Mouse (Mus musculus) neural tube, embryonic 13.5 days (tissue): Measurements from ENCODE around the gene Rcan3. TPM values are rescaled to one million over a fixed set of nuclear protein-coding genes. Genes with fewer than 3 reads are reported as not detected.

Source experiments
- ATAC-seq: fragments of 200-750 bp; cut with Nextera tagmentation; 2 replicates; pipeline ENCODE4 v1.8.0; 2017; ENCODE audit warnings: low read depth, mild to moderate bottlenecking, moderate TSS enrichment, moderate library complexity
- H3K27ac ChIP-seq: fragments of 300-500 bp; sonication (generic); replicated peaks from 2 replicates; pipeline ENCODE4 v1.5.1; 2015; ENCODE audit warnings: moderate library complexity, mild to moderate bottlenecking, inconsistent platforms
- H3K27me3 ChIP-seq: fragments of 300-500 bp; sonication (generic); 2 replicates; pipeline ENCODE4 v1.6.1; 2015; ENCODE audit warnings: mild to moderate bottlenecking, inconsistent platforms
- H3K36me3 ChIP-seq: fragments of 300-500 bp; sonication (generic); 2 replicates; pipeline ENCODE4 v1.6.1; 2015; ENCODE audit warnings: mild to moderate bottlenecking, inconsistent platforms
- H3K4me1 ChIP-seq: fragments of 300-500 bp; sonication (generic); replicated peaks from 2 replicates; pipeline ENCODE4 v1.6.1; 2015; ENCODE audit warnings: inconsistent platforms
- H3K4me2 ChIP-seq: fragments of 300-500 bp; sonication (generic); 2 replicates; pipeline ENCODE4 v1.6.1; 2015; ENCODE audit warnings: inconsistent platforms, mild to moderate bottlenecking, moderate library complexity
- H3K4me3 ChIP-seq: fragments of 300-500 bp; sonication (generic); 2 replicates; pipeline ENCODE4 v1.5.1; 2015; ENCODE audit warnings: mild to moderate bottlenecking, inconsistent platforms
- H3K9ac ChIP-seq: fragments of 300-500 bp; sonication (generic); 2 replicates; pipeline ENCODE4 v1.6.1; 2015; ENCODE audit warnings: moderate library complexity, mild to moderate bottlenecking, inconsistent platforms
- H3K9me3 ChIP-seq: fragments of 300-500 bp; sonication (generic); 2 replicates; pipeline ENCODE4 v1.6.1; 2016; ENCODE audit warnings: inconsistent platforms
- WGBS: fragments of 180-500 bp; shearing (Covaris S2); methylation state at CpG from one replicate; pipeline ENCODE4 v1.1.7; 2015; 5-methylcytosine and 5-hydroxymethylcytosine counted together
- polyA plus RNA-seq: library from polyadenylated mRNA; unstranded; fragments of >200 nt; fragmentation: Nextera tagmentation; extraction: Ambion mirVana; gene quantifications from 2 replicates; pipeline ENCODE4 v1.2.1, GENCODE M21; 2015

Gene Rcan3
- polyA plus RNA-seq: 29.2 and 30.3 TPM in 2 replicates

DNA sequence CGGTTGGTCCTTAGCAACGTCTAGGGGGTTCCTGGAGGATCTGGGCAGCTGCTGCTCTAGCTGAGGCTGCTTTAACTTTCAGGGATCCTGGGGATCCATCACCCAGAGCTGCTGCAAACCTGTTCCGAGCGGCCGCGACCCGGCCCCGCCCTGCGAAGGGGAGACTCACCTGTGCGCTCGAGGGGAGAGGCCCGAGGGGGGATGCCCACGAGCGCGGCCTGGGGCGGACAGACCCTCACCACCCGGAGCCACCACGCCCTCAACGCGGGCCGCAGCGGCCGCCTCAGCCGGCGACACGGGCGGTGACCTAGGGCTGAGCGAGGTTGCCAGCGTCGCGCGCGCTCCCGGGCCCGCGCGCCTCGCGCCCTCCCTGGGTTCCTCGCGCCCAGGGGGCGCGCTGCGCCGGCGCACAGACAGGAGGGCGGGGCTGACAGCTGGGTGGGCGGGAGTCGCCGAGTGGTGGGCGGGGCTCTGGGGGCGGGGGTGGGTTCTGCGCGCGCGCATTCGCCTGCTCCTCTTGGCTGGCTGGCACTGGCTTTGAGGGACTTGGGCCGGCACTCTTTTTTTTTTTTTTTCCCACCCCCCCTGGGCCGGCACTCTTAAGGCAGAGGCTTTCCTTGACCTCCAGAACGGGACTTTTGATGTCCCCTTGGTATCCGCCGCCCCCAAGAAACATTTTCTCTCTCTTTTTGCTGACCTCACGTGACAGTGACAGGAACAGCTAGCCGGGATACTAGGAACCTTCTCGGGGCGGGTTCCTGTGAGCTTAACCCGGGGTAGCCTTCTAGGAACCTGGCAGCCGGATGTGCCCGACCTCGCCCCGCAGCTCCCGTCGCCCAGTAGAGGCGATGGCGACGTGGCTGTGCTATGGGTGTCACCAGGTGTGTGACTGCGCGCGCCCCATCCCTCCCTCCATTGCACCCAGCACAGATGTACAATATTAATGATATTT is at the start of gene Rcan3:
Gene Rcan3 (minus strand): TSS at position 411 of the 952 bp plus-strand sequence.
- Histone ChIP-seq H3K36me3 (no peaks in the 10 kb centered on the region), H3K4me1 (peaks cover 21% of the 10 kb centered on the region), H3K9ac (peak within 1 kb of the TSS; percentile 92), H3K9me3 (no peaks in the 10 kb centered on the region), H3K27me3 (no peaks in the 10 kb centered on the region; the same call in 1 of the 2 replicates), H3K4me3 (peak within 1 kb of the TSS; percentile 76), H3K4me2 (peak within 1 kb of the TSS; percentile 77), H3K27ac (peak within 1 kb of the TSS; percentile 78)
- WGBS: under 1% methylated on average over 75 of the region's 79 CpGs
- peak; percentile 83 for ATAC-seq

GRCm38 (mm10) chr4:135480370-135480769 is 46.7 kb upstream of the Rcan3 start:
- peaks cover 9% of the 10 kb centered on the region; the same call in 1 of the 2 replicates for H3K36me3 ChIP-seq
- no peak for ATAC-seq
- H3K9me3 ChIP-seq: no peaks in the 10 kb centered on the region
- H3K9ac ChIP-seq: no peak overlapping the region
- no peaks in the 10 kb centered on the region for H3K27me3 ChIP-seq
- H3K4me3 ChIP-seq: no peak overlapping the region
- WGBS: 78% methylated on average over 9 of the region's 9 CpGs
- no peak overlapping the region for H3K4me2 ChIP-seq
- no peak overlapping the region for H3K27ac ChIP-seq
- H3K4me1 ChIP-seq: peaks cover 7% of the 10 kb centered on the region

- no peaks in the 10 kb centered on the region for H3K27me3 ChIP-seq
- no peak overlapping the region for H3K4me3 ChIP-seq
- H3K4me1 ChIP-seq: no peaks in the 10 kb centered on the region
- H3K9ac ChIP-seq: no peak overlapping the region
- WGBS: 88% methylated on average over 10 of the region's 10 CpGs
- no peak overlapping the region for H3K4me2 ChIP-seq
- peaks cover 16% of the 10 kb centered on the region for H3K36me3 ChIP-seq
- no peaks in the 10 kb centered on the region for H3K9me3 ChIP-seq
- ATAC-seq: no peak
- H3K27ac ChIP-seq: no peak overlapping the region
Measured at GRCm38 (mm10) chr4:135477851-135478250, 44.2 kb upstream of the Rcan3 start.

- Histone ChIP-seq H3K4me2 (no peak overlapping the region), H3K4me1 (no peaks in the 10 kb centered on the region), H3K4me3 (no peak overlapping the region), H3K9ac (no peak overlapping the region), H3K27me3 (no peaks in the 10 kb centered on the region), H3K36me3 (peaks cover 42% of the 10 kb centered on the region), H3K27ac (no peak overlapping the region), H3K9me3 (no peaks in the 10 kb centered on the region)
- WGBS: 94% methylated on average over 11 of the region's 11 CpGs
- ATAC-seq: no peak
Measured at GRCm38 (mm10) chr4:135463406-135463805, 29.8 kb upstream of the Rcan3 start.

- Histone ChIP-seq H3K27ac (no peak overlapping the region), H3K4me2 (no peak overlapping the region), H3K9ac (no peak overlapping the region), H3K9me3 (no peaks in the 10 kb centered on the region), H3K27me3 (no peaks in the 10 kb centered on the region), H3K36me3 (no peaks in the 10 kb centered on the region), H3K4me1 (peaks cover 21% of the 10 kb centered on the region), H3K4me3 (no peak overlapping the region)
- no peak for ATAC-seq
- 30% methylated on average over 12 of the region's 12 CpGs for WGBS
Measured at GRCm38 (mm10) chr4:135453572-135453971, 19.9 kb upstream of the Rcan3 start.

- 34% methylated on average over 6 of the region's 6 CpGs for WGBS
- no peak overlapping the region for H3K27ac ChIP-seq
- no peaks in the 10 kb centered on the region for H3K27me3 ChIP-seq
- H3K9me3 ChIP-seq: no peaks in the 10 kb centered on the region
- ATAC-seq: no peak
- no peak overlapping the region for H3K4me2 ChIP-seq
- no peaks in the 10 kb centered on the region for H3K36me3 ChIP-seq
- H3K4me3 ChIP-seq: no peak overlapping the region
- peaks cover 21% of the 10 kb centered on the region for H3K4me1 ChIP-seq
- no peak overlapping the region for H3K9ac ChIP-seq
Measured at GRCm38 (mm10) chr4:135453164-135453563, 19.5 kb upstream of the Rcan3 start.

- H3K27ac ChIP-seq: no peak overlapping the region
- H3K4me3 ChIP-seq: no peak overlapping the region
- H3K9ac ChIP-seq: no peak overlapping the region
- H3K27me3 ChIP-seq: no peaks in the 10 kb centered on the region
- H3K36me3 ChIP-seq: no peaks in the 10 kb centered on the region
- 53% methylated on average over 18 of the region's 18 CpGs for WGBS
- no peak overlapping the region for H3K4me2 ChIP-seq
- H3K9me3 ChIP-seq: no peaks in the 10 kb centered on the region
- ATAC-seq: no peak
- peaks cover 21% of the 10 kb centered on the region for H3K4me1 ChIP-seq
Measured at GRCm38 (mm10) chr4:135451360-135452015, 17.8 kb upstream of the Rcan3 start.

- ATAC-seq: no peak
- H3K9me3 ChIP-seq: no peaks in the 10 kb centered on the region
- H3K27ac ChIP-seq: no peak overlapping the region
- no peak overlapping the region for H3K4me2 ChIP-seq
- H3K4me1 ChIP-seq: peaks cover 3% of the 10 kb centered on the region; the same call in 1 of the 2 replicates
- 70% methylated on average over 5 of the region's 5 CpGs for WGBS
- H3K36me3 ChIP-seq: no peaks in the 10 kb centered on the region
- H3K9ac ChIP-seq: no peak overlapping the region
- H3K4me3 ChIP-seq: no peak overlapping the region
- H3K27me3 ChIP-seq: no peaks in the 10 kb centered on the region
Measured at GRCm38 (mm10) chr4:135442473-135442872, 8.8 kb upstream of the Rcan3 start.

DNA sequence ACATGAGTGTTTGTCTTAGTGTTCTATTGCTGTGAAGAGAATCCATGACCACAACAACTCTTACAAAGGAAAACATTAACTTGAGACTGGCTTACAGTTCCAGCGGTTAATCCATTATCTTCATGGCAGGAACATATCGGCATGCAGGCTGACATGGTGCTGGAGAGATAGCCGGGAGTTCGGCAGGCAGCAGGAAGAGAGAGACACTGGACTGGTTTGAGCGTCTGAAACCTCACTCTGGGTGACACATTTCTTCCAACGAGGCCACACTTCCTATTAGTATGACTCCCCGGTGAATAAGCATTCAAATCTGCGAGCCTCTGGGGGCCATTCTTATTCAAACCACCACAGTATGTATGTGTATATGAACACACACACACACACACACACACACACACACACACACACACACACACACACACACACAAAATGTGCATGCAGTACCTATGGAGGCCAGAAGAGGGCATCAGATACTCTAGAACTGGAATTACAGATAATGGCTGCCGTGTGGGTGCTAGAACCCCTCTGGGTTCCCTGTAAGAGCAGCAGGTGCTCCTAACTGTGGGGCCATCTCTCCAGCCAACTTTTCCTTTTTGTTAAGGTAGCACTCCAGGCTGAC is 6.4 kb upstream of the Rcan3 start:
- 66% methylated on average over 9 of the region's 9 CpGs for WGBS
- Histone ChIP-seq H3K4me1 (peaks cover 3% of the 10 kb centered on the region; the same call in 1 of the 2 replicates), H3K9me3 (no peaks in the 10 kb centered on the region), H3K27ac (no peak overlapping the region), H3K36me3 (no peaks in the 10 kb centered on the region), H3K4me3 (no peak overlapping the region), H3K9ac (no peak overlapping the region), H3K4me2 (no peak overlapping the region), H3K27me3 (no peaks in the 10 kb centered on the region)
- no peak for ATAC-seq

- Histone ChIP-seq H3K4me2 (peak overlapping the region; percentile 40), H3K27ac (no peak overlapping the region), H3K4me3 (no peak overlapping the region), H3K27me3 (no peaks in the 10 kb centered on the region), H3K9ac (0 out of 2 replicates have a peak overlapping the region, but pooled peaks have one; percentile 17), H3K36me3 (no peaks in the 10 kb centered on the region), H3K4me1 (peaks cover 11% of the 10 kb centered on the region), H3K9me3 (no peaks in the 10 kb centered on the region)
- 0 out of 2 replicates have a peak, but pooled peaks have one; percentile 49 for ATAC-seq
- 3% methylated on average over 15 of the region's 15 CpGs for WGBS
Measured at GRCm38 (mm10) chr4:135439188-135439647, 5.6 kb upstream of the Rcan3 start.

- Histone ChIP-seq H3K36me3 (no peaks in the 10 kb centered on the region), H3K9ac (no peak overlapping the region), H3K27ac (no peak overlapping the region), H3K9me3 (no peaks in the 10 kb centered on the region), H3K4me1 (peaks cover 15% of the 10 kb centered on the region), H3K4me3 (no peak overlapping the region), H3K4me2 (no peak overlapping the region), H3K27me3 (no peaks in the 10 kb centered on the region)
- no peak for ATAC-seq
Measured at GRCm38 (mm10) chr4:135437924-135438323, 4.3 kb upstream of the Rcan3 start.

GRCm38 (mm10) chr4:135436291-135436690 is 2.6 kb upstream of the Rcan3 start:
- peaks cover 24% of the 10 kb centered on the region for H3K4me1 ChIP-seq
- H3K4me3 ChIP-seq: no peak overlapping the region
- H3K9ac ChIP-seq: no peak overlapping the region
- no peak overlapping the region for H3K4me2 ChIP-seq
- no peaks in the 10 kb centered on the region for H3K9me3 ChIP-seq
- no peaks in the 10 kb centered on the region; the same call in 1 of the 2 replicates for H3K27me3 ChIP-seq
- no peak for ATAC-seq
- 0 out of 2 replicates have a peak overlapping the region, but pooled peaks have one; percentile 46 for H3K27ac ChIP-seq
- H3K36me3 ChIP-seq: no peaks in the 10 kb centered on the region
- 54% methylated on average over 13 of the region's 13 CpGs for WGBS
